Comparison of ENCODE assay signal across 15 mouse cellular contexts in the genomic region with DNA sequence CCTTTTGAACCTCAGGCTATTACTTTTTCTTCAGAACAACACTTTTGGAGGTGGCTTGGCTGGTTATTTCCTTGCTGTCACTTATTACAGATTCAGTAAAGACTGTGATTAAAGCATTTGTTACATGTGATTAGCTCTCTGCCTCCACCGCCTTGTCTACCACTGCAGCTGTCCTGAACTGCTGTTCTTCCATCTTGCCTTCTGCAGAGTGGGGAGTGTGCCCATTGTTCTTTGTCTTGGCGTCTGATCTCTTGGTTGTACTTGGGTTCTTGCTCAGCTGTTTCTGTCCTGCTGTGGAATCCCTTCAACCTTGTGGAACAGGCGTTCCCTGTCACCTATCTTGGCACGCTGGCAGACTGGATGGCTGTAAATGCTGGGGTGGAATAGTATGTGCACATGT. TPM values are rescaled to one million over a fixed set of nuclear protein-coding genes. Genes with fewer than 3 reads are reported as not detected.
DNase-seq lines count a peak whose midpoint lies in the region; ATAC-seq lines count a peak whose summit lies in the region.
"Had no signal": no experiment of that assay in that cellular context is flagged by ENCODE, and none has a peak within 500 bp of the region (broad histone marks: within the 10 kb centered on the region; RNA-seq: fewer than 3 reads in every experiment).

No protein-coding gene starts in this region.

- H3K36me3 ChIP-seq in heart, embryonic 12.5 days, result no peaks in the 10 kb centered on the region
- no peaks in the 10 kb centered on the region for H3K36me3 ChIP-seq in midbrain, embryonic 12.5 days
- no peaks in the 10 kb centered on the region for H3K36me3 ChIP-seq in midbrain, embryonic 14.5 days (ENCODE audit: control insufficient read depth, insufficient read depth, low read length)
- no peaks in the 10 kb centered on the region for H3K36me3 ChIP-seq in forebrain, embryonic 14.5 days (ENCODE audit: control insufficient read depth, insufficient read depth, low read length)
- H3K36me3 ChIP-seq: embryonic facial prominence, embryonic 12.5 days; hindbrain, embryonic 15.5 days had no signal

- no peaks in the 10 kb centered on the region for H3K27me3 ChIP-seq in heart, embryonic 12.5 days (replicated peaks)
- no peaks in the 10 kb centered on the region for H3K27me3 ChIP-seq in midbrain, embryonic 12.5 days
- H3K27me3 ChIP-seq in midbrain, embryonic 14.5 days (ENCODE audit: control insufficient read depth, insufficient read depth, low read length), result no peaks in the 10 kb centered on the region
- no peaks in the 10 kb centered on the region for H3K27me3 ChIP-seq in forebrain, embryonic 14.5 days (replicated peaks; ENCODE audit: control insufficient read depth, insufficient read depth, low read length)
- H3K27me3 ChIP-seq: embryonic facial prominence, embryonic 12.5 days; hindbrain, embryonic 15.5 days had no signal

- ATAC-seq in heart, embryonic 12.5 days (ENCODE audit: insufficient number of reproducible peaks, low FRiP score), result no peak
- ATAC-seq in midbrain, embryonic 12.5 days (ENCODE audit: low FRiP score, low read depth), result no peak
- no peak for ATAC-seq in midbrain, embryonic 14.5 days (ENCODE audit: low FRiP score, low TSS enrichment)
- peak; percentile 46 for ATAC-seq in forebrain, embryonic 14.5 days

- no peak for DNase-seq in heart, postnatal 4 days
- no peak for DNase-seq in midbrain, embryonic 14.5 days
- peak; percentile 72 for DNase-seq in forebrain, embryonic 14.5 days (ENCODE audit: low spot score)
- DNase-seq in retina, embryonic 14.5 days (ENCODE audit: low spot score), result peak; percentile 53
- DNase-seq in thymus, postnatal 25 days, result no peak
- DNase-seq: adrenal gland, postnatal 25 days; cerebellum, postnatal 36 days; gastrocnemius, postnatal 14 days; kidney, adult 2 months; lung, embryonic 14.5 days; spleen, adult 18-20 months had no signal

- no peaks in the 10 kb centered on the region for H3K9me3 ChIP-seq in heart, embryonic 12.5 days (replicated peaks)
- H3K9me3 ChIP-seq in midbrain, embryonic 12.5 days, result 0 out of 2 replicates have a peak, but pooled peaks cover 4% of the 10 kb centered on the region
- no peaks in the 10 kb centered on the region for H3K9me3 ChIP-seq in midbrain, embryonic 14.5 days (ENCODE audit: control insufficient read depth, low read length)
- H3K9me3 ChIP-seq in forebrain, embryonic 14.5 days (replicated peaks; ENCODE audit: control insufficient read depth, low read length), result no peaks in the 10 kb centered on the region
- H3K9me3 ChIP-seq: embryonic facial prominence, embryonic 12.5 days; hindbrain, embryonic 15.5 days had no signal

- H3K4me1 ChIP-seq in heart, embryonic 12.5 days (replicated peaks), result peaks cover 72% of the 10 kb centered on the region
- H3K4me1 ChIP-seq in midbrain, embryonic 12.5 days, result peaks cover 62% of the 10 kb centered on the region
- peaks cover 28% of the 10 kb centered on the region for H3K4me1 ChIP-seq in midbrain, embryonic 14.5 days (ENCODE audit: control insufficient read depth, insufficient read depth, low read length)
- H3K4me1 ChIP-seq in forebrain, embryonic 14.5 days (ENCODE audit: control insufficient read depth, insufficient read depth, low read length), result peaks cover 64% of the 10 kb centered on the region

- no peak overlapping the region for H3K9ac ChIP-seq in heart, embryonic 12.5 days
- H3K9ac ChIP-seq in midbrain, embryonic 12.5 days (replicated peaks), result no peak overlapping the region
- H3K9ac ChIP-seq in midbrain, embryonic 14.5 days (replicated peaks; ENCODE audit: low read length), result no peak overlapping the region
- no peak overlapping the region for H3K9ac ChIP-seq in forebrain, embryonic 14.5 days (ENCODE audit: low read length)
- H3K9ac ChIP-seq: embryonic facial prominence, embryonic 12.5 days; hindbrain, embryonic 15.5 days; lung, embryonic 14.5 days had no signal

- H3K27ac ChIP-seq in heart, embryonic 12.5 days (ENCODE audit: poor library complexity, severe bottlenecking), result peak overlapping the region; percentile 25; the same call in 1 of the 2 replicates
- H3K27ac ChIP-seq in midbrain, embryonic 12.5 days (replicated peaks), result peak overlapping the region; percentile 52; the same call in 1 of the 2 replicates
- no peak overlapping the region for H3K27ac ChIP-seq in midbrain, embryonic 14.5 days (replicated peaks; ENCODE audit: low read depth, low read length)
- H3K27ac ChIP-seq in forebrain, embryonic 14.5 days (ENCODE audit: low read depth, low read length), result peak overlapping the region; percentile 69; the same call in 1 of the 2 replicates
- H3K27ac ChIP-seq: embryonic facial prominence, embryonic 12.5 days had no signal

- H3K4me2 ChIP-seq in heart, embryonic 12.5 days, result no peak overlapping the region
- no peak overlapping the region for H3K4me2 ChIP-seq in midbrain, embryonic 12.5 days (replicated peaks)
- no peak overlapping the region for H3K4me2 ChIP-seq in midbrain, embryonic 14.5 days (ENCODE audit: low read length)
- H3K4me2 ChIP-seq in forebrain, embryonic 14.5 days (ENCODE audit: low read length), result no peak overlapping the region
- H3K4me2 ChIP-seq: embryonic facial prominence, embryonic 12.5 days; hindbrain, embryonic 15.5 days; lung, embryonic 14.5 days had no signal

- WGBS in heart, embryonic 12.5 days, result 53% methylated on average over 4 of the region's 4 CpGs
- WGBS in midbrain, embryonic 12.5 days, result 60% methylated on average over 4 of the region's 4 CpGs
- 41% methylated on average over 4 of the region's 4 CpGs for WGBS in midbrain, embryonic 14.5 days
- WGBS in forebrain, embryonic 14.5 days, result 28% methylated on average over 4 of the region's 4 CpGs

- H3K4me3 ChIP-seq in heart, embryonic 12.5 days, result no peak overlapping the region
- H3K4me3 ChIP-seq in midbrain, embryonic 12.5 days, result no peak overlapping the region
- H3K4me3 ChIP-seq in midbrain, embryonic 14.5 days (replicated peaks; ENCODE audit: low read depth, low read length), result no peak overlapping the region
- H3K4me3 ChIP-seq in forebrain, embryonic 14.5 days (ENCODE audit: low read depth, low read length), result no peak overlapping the region
- H3K4me3 ChIP-seq: embryonic facial prominence, embryonic 12.5 days; hindbrain, embryonic 15.5 days had no signal

RNA-seq across cellular contexts. Expression of gene Phlpp1, which starts 30.4 kb away (rescaled TPM):
- 4.4 and 4.8 TPM in 2 replicates for polyA plus RNA-seq in heart, embryonic 12.5 days (2016; fragmentation: Nextera tagmentation; extraction: Ambion mirVana)
- total RNA-seq in heart, postnatal 4 days (2021), result 10 to 100 TPM; 21.7 to 21.9 TPM
- 8.2 and 8.6 TPM in 2 replicates for polyA plus RNA-seq in midbrain, embryonic 12.5 days (2016; fragmentation: Nextera tagmentation; extraction: Ambion mirVana)
- polyA plus RNA-seq in midbrain, embryonic 14.5 days (2014; fragmentation: Nextera tagmentation; extraction: Ambion mirVana), result 9.9 and 10.7 TPM in 2 replicates
- 8.3 and 8.6 TPM in 2 replicates for polyA plus RNA-seq in forebrain, embryonic 14.5 days (2014; fragmentation: Nextera tagmentation; extraction: Ambion mirVana)

Comparison
In these comparisons a context has a peak if more than half of its experiments do, and no peak if none do; other contexts are left out.
1. DNase-seq: peak in forebrain, embryonic 14.5 days (single experiment) and retina, embryonic 14.5 days (single experiment); none in heart, postnatal 4 days (single experiment), midbrain, embryonic 14.5 days (single experiment) and thymus, postnatal 25 days (single experiment).